Mouse (Mus musculus): ENCODE data around the gene Mptx2. TPM values are rescaled to one million over a fixed set of nuclear protein-coding genes. Genes with fewer than 3 reads are reported as not detected.
"Not testable (repeated sequence)": the region's sequence is repeated elsewhere in the genome, so short reads cannot be mapped to it uniquely, and the experiment has no call there.

Mptx2 gene
- not detected in 2 replicates for polyA plus RNA-seq (2016; fragmentation: Nextera tagmentation; extraction: Ambion mirVana)

DNA sequence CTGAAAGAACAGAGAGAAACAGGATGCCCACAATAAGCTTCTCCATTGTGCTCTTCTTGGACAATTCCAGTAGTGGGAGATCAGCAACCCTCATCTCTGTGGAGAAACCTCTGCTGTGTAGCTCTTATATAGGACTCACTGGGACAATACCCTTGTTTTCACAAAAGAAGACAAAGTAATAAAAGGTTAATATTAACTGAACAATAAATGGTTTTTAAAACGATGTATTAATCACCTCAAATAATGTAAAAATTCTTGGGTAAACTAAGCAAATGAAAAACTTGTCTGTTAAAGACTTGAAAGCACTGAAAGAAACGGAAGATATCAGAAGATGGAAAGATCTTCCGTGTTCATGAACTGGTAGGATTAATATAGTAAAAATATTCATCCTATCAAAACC, at the start of gene Mptx2:
Gene Mptx2 (minus strand): TSS at position 101 of the 400 bp plus-strand sequence.
- Histone ChIP-seq H3K4me1 (no peaks in the 10 kb centered on the region), H3K27ac (replicated peaks) (no peak within 1 kb of the TSS), H3K36me3 (replicated peaks) (no peaks in the 10 kb centered on the region), H3K27me3 (replicated peaks; ENCODE audit: low read depth, poor library complexity, severe bottlenecking) (no peaks in the 10 kb centered on the region), H3K4me3 (no peak within 1 kb of the TSS), H3K9me3 (no peaks in the 10 kb centered on the region)
- 77% methylated on average over 3 of the region's 3 CpGs for WGBS
- no peak for DNase-seq (ENCODE audit: low spot score)

DNA sequence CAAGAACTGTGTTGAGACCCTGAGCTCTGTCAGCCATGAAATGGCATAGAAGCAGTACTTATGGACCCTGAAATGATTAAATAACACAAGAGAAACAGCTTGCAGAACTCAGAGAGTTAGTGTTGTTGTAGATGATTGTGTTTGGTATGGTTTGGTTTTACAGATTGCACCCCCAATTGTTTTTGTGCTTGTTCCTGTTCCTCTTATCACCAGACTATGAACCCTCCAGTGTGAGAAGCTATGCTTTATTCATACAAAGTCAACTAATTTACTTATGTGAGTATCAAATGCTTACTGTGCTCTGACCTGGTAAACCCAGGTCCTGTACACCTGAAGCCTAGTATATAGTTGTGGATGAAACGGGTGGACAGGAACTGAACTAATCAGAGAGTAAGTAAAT, 49.0 kb upstream of the Mptx2 start:
- DNase-seq (ENCODE audit: low spot score) = no peak
- H3K27me3 ChIP-seq (replicated peaks; ENCODE audit: low read depth, poor library complexity, severe bottlenecking) = no peaks in the 10 kb centered on the region
- H3K27ac ChIP-seq (replicated peaks) = no peak overlapping the region
- H3K4me1 ChIP-seq = no peaks in the 10 kb centered on the region
- H3K4me3 ChIP-seq = no peak overlapping the region
- no peaks in the 10 kb centered on the region for H3K9me3 ChIP-seq
- 74% methylated on average over 1 of the region's 1 CpGs for WGBS
- H3K36me3 ChIP-seq (replicated peaks) = no peaks in the 10 kb centered on the region

DNA sequence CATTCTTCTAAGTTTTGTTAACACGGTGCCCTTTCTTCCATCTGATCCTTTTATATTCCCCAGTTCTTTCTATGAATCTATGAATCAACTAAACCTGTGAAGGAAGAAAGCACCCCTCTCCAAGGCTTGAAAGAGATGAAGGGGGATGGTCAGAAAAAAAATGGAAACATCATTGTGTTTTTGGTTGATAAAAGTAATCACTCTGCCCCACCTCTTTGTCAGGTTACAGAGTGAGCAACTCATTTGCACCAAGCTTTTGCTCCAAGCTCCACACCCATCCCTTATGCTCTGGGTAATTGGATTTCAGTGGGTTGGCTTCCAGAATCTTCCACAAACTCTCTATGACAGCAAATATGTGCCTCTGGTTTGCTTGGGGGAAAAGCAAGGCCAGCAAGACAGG, 47.8 kb upstream of the Mptx2 start:
- H3K4me1 ChIP-seq = no peaks in the 10 kb centered on the region
- H3K36me3 ChIP-seq (replicated peaks) = no peaks in the 10 kb centered on the region

DNA sequence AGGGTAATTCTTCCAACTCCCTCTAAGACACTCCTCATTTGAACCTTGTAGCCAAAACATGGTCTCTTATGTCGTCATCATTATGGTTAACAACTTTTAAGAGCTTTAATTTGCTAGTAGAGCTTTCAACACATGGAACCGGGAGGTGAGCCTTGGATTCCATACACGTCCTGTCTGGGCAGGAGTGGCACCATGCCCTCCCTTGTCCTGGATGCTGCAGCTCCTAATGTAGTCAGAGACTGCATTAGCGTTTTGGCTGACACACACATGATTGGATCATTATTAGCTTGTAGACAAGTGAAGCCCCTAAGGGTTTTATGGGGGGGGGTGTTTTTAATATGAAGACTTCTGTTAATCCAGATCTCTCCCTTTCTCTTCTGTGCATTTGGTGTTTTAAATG, 47.4 kb upstream of the Mptx2 start:
- H3K36me3 ChIP-seq (replicated peaks) = no peaks in the 10 kb centered on the region
- H3K27ac ChIP-seq (replicated peaks) = no peak overlapping the region
- 68% methylated on average over 4 of the region's 4 CpGs for WGBS
- no peaks in the 10 kb centered on the region for H3K9me3 ChIP-seq
- no peaks in the 10 kb centered on the region for H3K27me3 ChIP-seq (replicated peaks; ENCODE audit: low read depth, poor library complexity, severe bottlenecking)
- H3K4me3 ChIP-seq = no peak overlapping the region
- no peaks in the 10 kb centered on the region for H3K4me1 ChIP-seq
- no peak for DNase-seq (ENCODE audit: low spot score)

More for the DNA sequence above, 47.8 kb upstream of the Mptx2 start:
- Histone ChIP-seq H3K9me3 (no peaks in the 10 kb centered on the region), H3K4me3 (no peak overlapping the region), H3K27me3 (replicated peaks; ENCODE audit: low read depth, poor library complexity, severe bottlenecking) (no peaks in the 10 kb centered on the region), H3K27ac (replicated peaks) (no peak overlapping the region)
- WGBS = 90% methylated on average over 1 of the region's 1 CpGs
- DNase-seq (ENCODE audit: low spot score) = no peak

GRCm38 (mm10) chr1:173323839-173324585, 46.4 kb upstream of the Mptx2 start:
- H3K4me1 ChIP-seq = no peaks in the 10 kb centered on the region
- WGBS = 31% methylated on average over 5 of the region's 5 CpGs
- H3K9me3 ChIP-seq = no peaks in the 10 kb centered on the region
- no peak overlapping the region for H3K4me3 ChIP-seq
- peak; percentile 45 for DNase-seq (ENCODE audit: low spot score)
- no peaks in the 10 kb centered on the region for H3K27me3 ChIP-seq (replicated peaks; ENCODE audit: low read depth, poor library complexity, severe bottlenecking)
- no peaks in the 10 kb centered on the region for H3K36me3 ChIP-seq (replicated peaks)
- no peak overlapping the region for H3K27ac ChIP-seq (replicated peaks)

DNA sequence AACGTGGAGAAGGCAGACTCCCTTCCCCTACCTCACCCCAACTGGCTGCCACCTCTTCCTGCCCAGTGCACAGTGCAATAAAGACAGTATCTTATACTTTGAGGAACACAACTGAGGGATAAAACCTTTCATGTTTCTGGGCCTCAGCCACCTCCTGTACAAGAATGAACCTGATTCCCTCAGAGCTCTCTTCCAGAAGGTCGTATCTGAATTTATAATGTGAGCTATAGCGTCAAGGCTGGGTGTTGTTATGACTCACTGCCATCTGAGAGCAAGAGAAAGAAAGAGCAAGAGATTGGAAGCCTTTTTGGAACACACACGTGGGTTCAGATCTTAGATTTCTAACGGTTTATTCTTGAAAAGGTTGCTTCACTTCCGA, 44.7 kb upstream of the Mptx2 start:
- H3K9me3 ChIP-seq = no peaks in the 10 kb centered on the region
- 73% methylated on average over 6 of the region's 6 CpGs for WGBS
- no peak overlapping the region for H3K27ac ChIP-seq (replicated peaks)
- DNase-seq (ENCODE audit: low spot score) = no peak
- no peaks in the 10 kb centered on the region for H3K4me1 ChIP-seq
- H3K27me3 ChIP-seq (replicated peaks; ENCODE audit: low read depth, poor library complexity, severe bottlenecking) = no peaks in the 10 kb centered on the region
- no peak overlapping the region for H3K4me3 ChIP-seq
- no peaks in the 10 kb centered on the region for H3K36me3 ChIP-seq (replicated peaks)

DNA sequence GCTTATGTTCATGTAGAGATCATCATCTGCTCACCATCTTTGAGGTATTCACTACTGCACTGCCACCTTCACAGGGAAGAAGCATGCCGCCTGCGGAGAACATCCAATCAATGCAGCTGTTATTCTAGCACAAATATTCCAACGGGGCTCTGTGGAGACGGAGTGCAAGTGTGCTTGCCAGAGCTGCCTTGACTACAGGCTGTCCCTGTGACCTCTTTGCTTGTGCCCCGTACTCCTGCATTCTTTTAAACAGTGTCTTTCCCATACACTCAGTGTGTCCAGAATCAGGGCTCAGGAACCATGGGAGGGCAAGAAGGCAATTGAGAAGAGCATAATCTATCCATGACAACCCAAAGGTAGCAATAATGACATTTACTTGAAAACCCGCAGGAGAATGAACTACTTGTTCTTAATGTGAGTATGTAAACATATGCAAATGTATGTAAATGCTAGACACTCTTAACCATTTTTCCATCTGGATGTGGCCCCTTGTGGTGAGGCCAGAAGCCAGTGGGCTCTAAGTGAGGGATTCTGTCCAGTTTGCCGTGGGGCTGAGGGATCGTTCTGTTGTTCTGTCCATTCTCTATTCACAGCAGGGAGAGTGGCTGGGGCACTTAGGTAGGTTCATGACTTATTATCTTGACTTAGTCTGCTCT, 44.1 kb upstream of the Mptx2 start:
- 78% methylated on average over 8 of the region's 8 CpGs for WGBS
- no peak for DNase-seq (ENCODE audit: low spot score)
- H3K4me1 ChIP-seq = no peaks in the 10 kb centered on the region
- H3K27me3 ChIP-seq (replicated peaks; ENCODE audit: low read depth, poor library complexity, severe bottlenecking) = no peaks in the 10 kb centered on the region
- H3K27ac ChIP-seq (replicated peaks) = no peak overlapping the region
- no peaks in the 10 kb centered on the region for H3K9me3 ChIP-seq
- H3K4me3 ChIP-seq = no peak overlapping the region
- H3K36me3 ChIP-seq (replicated peaks) = no peaks in the 10 kb centered on the region

DNA sequence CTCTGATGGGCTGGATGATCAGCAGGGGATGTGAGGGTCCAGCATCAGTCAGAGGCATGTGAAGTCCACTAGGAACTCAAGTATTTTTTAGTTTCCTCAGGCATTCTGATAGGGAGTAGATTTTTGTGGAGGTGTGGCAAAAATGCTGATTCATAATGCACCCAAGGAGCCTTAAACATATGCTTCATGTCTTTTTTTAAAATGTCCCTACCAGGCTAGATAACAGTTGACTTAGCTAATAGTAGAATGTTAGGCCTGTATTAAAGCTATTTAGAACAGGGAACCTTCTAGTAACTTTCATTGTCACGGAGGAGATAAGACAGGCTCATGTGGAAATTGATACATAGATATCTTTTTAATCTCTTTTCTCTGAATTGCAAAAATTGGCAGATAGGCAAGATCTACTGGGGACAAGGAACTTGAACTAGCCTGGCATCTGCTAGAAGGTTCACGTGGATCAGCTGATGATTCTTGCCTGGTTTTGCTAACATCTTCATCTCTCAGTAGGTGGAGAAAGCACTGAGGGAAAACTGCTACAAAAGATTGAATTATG, 40.4 kb upstream of the Mptx2 start:
- no peaks in the 10 kb centered on the region for H3K27me3 ChIP-seq (replicated peaks; ENCODE audit: low read depth, poor library complexity, severe bottlenecking)

GRCm38 (mm10) chr1:173315725-173316124, 38.1 kb upstream of the Mptx2 start:
- WGBS = 95% methylated on average over 3 of the region's 3 CpGs
- DNase-seq (ENCODE audit: low spot score) = no peak
- H3K36me3 ChIP-seq (replicated peaks) = no peaks in the 10 kb centered on the region
- no peaks in the 10 kb centered on the region for H3K27me3 ChIP-seq (replicated peaks; ENCODE audit: low read depth, poor library complexity, severe bottlenecking)
- no peak overlapping the region for H3K27ac ChIP-seq (replicated peaks)
- no peak overlapping the region for H3K4me3 ChIP-seq
- H3K4me1 ChIP-seq = no peaks in the 10 kb centered on the region
- no peaks in the 10 kb centered on the region for H3K9me3 ChIP-seq

More for the DNA sequence above, 40.4 kb upstream of the Mptx2 start:
- Histone ChIP-seq H3K4me3 (no peak overlapping the region), H3K9me3 (no peaks in the 10 kb centered on the region), H3K36me3 (replicated peaks) (no peaks in the 10 kb centered on the region), H3K27ac (replicated peaks) (no peak overlapping the region), H3K4me1 (no peaks in the 10 kb centered on the region)
- DNase-seq (ENCODE audit: low spot score) = no peak
- 92% methylated on average over 2 of the region's 2 CpGs for WGBS

DNA sequence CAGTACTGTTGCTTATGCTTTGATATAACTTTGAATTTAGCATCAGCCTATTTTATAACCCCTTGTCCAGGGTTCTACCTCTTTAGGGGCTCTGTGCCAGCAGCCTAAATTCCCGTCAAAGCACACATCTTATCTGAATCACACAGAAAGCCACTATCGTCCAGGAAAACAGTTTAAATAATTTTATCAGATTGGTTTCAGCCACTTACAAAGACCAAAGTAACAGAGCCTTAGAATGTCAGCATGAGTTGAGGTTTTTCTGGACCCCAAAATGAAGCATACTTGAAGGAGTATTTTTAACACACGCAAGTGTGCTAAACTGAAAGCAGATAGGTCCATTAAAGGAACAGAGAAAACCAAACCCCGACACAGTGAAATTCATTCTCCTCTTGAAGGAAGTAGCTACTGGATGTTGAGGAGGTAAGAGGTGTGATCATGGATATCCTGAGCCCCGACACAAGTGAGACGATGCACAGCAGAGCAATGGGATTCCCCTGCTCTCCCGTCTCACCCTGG, 36.0 kb upstream of the Mptx2 start:
- not testable (repeated sequence) for H3K27me3 ChIP-seq (replicated peaks; ENCODE audit: low read depth, poor library complexity, severe bottlenecking); DNase-seq (ENCODE audit: low spot score); H3K4me3 ChIP-seq; H3K9me3 ChIP-seq; H3K36me3 ChIP-seq (replicated peaks); H3K4me1 ChIP-seq; H3K27ac ChIP-seq (replicated peaks)
- WGBS = 87% methylated on average over 7 of the region's 7 CpGs

DNA sequence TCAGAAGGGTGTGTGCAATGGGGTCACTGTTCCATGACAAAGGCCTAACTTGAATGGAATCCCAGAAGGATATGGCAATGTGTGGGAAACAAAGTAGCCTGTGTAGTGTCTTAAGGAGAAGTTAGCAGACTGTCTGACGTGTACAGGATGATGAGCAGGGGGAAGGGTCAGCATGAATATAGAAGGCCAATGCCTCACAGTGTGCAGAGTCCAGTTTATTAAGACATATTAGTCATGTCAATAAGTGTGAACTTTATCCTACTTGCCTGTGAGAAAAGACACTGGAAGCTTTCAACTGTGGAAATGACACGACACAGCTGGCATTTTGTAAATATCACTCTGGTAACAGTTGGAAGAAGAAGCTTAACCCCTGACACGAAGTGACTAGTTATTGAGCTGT, 25.2 kb upstream of the Mptx2 start:
- H3K9me3 ChIP-seq; DNase-seq (ENCODE audit: low spot score); H3K4me1 ChIP-seq; H3K4me3 ChIP-seq; H3K27me3 ChIP-seq (replicated peaks; ENCODE audit: low read depth, poor library complexity, severe bottlenecking); H3K27ac ChIP-seq (replicated peaks); H3K36me3 ChIP-seq (replicated peaks): not testable (repeated sequence)
- WGBS = 61% methylated on average over 3 of the region's 3 CpGs

- Histone ChIP-seq H3K4me1 (no peaks in the 10 kb centered on the region), H3K36me3 (replicated peaks) (no peaks in the 10 kb centered on the region), H3K4me3 (no peak within 1 kb of the TSS), H3K27ac (replicated peaks) (no peak within 1 kb of the TSS), H3K9me3 (no peaks in the 10 kb centered on the region), H3K27me3 (replicated peaks; ENCODE audit: low read depth, poor library complexity, severe bottlenecking) (no peaks in the 10 kb centered on the region)
- DNase-seq (ENCODE audit: low spot score) = no peak
These were observed 11.9 kb downstream of the Mptx2 start, which contains the start of gene Olfr418 for GRCm38 (mm10) chr1:173265701-173266100. Olfr418 (plus strand) TSS chr1:173266001.

- Histone ChIP-seq H3K36me3 (replicated peaks) (no peaks in the 10 kb centered on the region), H3K27me3 (replicated peaks; ENCODE audit: low read depth, poor library complexity, severe bottlenecking) (no peaks in the 10 kb centered on the region), H3K4me3 (no peak overlapping the region), H3K27ac (replicated peaks) (no peak overlapping the region), H3K4me1 (no peaks in the 10 kb centered on the region), H3K9me3 (no peaks in the 10 kb centered on the region)
- DNase-seq (ENCODE audit: low spot score) = no peak
- WGBS = 93% methylated on average over 3 of the region's 3 CpGs
These were observed 27.7 kb downstream of the Mptx2 start for GRCm38 (mm10) chr1:173249888-173250287.

Data from embryonic facial prominence, embryonic 10.5 days (tissue).